Mouse (Mus musculus) forebrain, embryonic 13.5 days (tissue): ENCODE measurements at regions not wholly inside any gene's neighbourhood (a gene's known extent, or its start where the extent isn't known, plus 50 kb on each side); places are given as distances from the start of the nearest gene placed in this dataset.

Experiments
- ATAC-seq: fragments of 200-750 bp; cut with Nextera tagmentation; 2 replicates; pipeline ENCODE4 v1.8.0; 2017
- H3K27ac ChIP-seq: fragments of 300-500 bp; sonication (generic); 2 replicates; pipeline ENCODE4 v1.5.1; 2015; ENCODE audit warnings: inconsistent platforms, mild to moderate bottlenecking, moderate library complexity
- H3K27me3 ChIP-seq: fragments of 300-500 bp; sonication (generic); 2 replicates; pipeline ENCODE4 v1.6.1; 2015; ENCODE audit warnings: mild to moderate bottlenecking, inconsistent platforms
- H3K36me3 ChIP-seq: fragments of 300-500 bp; sonication (generic); 2 replicates; pipeline ENCODE4 v1.6.1; 2015; ENCODE audit warnings: mild to moderate bottlenecking, inconsistent platforms; ENCODE audit not compliant: poor library complexity, severe bottlenecking
- H3K4me1 ChIP-seq: fragments of 300-500 bp; sonication (generic); 2 replicates; pipeline ENCODE4 v1.6.1; 2015; ENCODE audit warnings: inconsistent platforms
- H3K4me2 ChIP-seq: fragments of 300-500 bp; sonication (generic); 2 replicates; pipeline ENCODE4 v1.6.1; 2015; ENCODE audit warnings: inconsistent platforms, mild to moderate bottlenecking, moderate library complexity
- H3K4me3 ChIP-seq: fragments of 300-500 bp; sonication (generic); 2 replicates; pipeline ENCODE4 v1.5.1; 2015; ENCODE audit warnings: mild to moderate bottlenecking, inconsistent platforms
- H3K9ac ChIP-seq: fragments of 300-500 bp; sonication (generic); 2 replicates; pipeline ENCODE4 v1.6.1; 2015; ENCODE audit warnings: mild to moderate bottlenecking, inconsistent platforms
- H3K9me3 ChIP-seq: fragments of 300-500 bp; sonication (generic); replicated peaks from 2 replicates; pipeline ENCODE4 v1.6.1; 2016; ENCODE audit warnings: inconsistent platforms
- WGBS: fragments of 180-500 bp; shearing (Covaris S2); methylation state at CpG from one replicate; pipeline ENCODE4 v1.1.7; 2015; 5-methylcytosine and 5-hydroxymethylcytosine counted together

DNA sequence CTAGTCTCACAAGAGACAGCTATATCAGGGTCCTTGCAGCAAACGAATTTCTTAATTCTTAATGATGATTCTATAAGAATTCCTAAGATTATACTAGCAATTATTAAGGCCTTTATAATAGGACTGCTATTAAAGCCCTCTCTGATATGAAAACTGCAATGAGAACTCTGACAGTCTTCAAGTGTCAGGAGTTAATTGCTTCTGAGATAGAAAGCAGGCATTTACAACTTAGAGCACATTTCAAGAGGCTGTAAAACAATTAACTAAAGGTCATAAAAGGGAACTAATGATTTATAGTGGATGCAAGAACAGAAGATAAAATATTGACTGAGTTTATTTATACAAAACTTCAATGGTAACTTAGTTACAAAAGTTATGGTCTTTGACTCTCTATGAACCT is 84.9 kb upstream of the Phlpp1 start:
- WGBS, result 66% methylated on average over 1 of the region's 1 CpGs
- no peaks in the 10 kb centered on the region for H3K9me3 ChIP-seq
- ATAC-seq, result no peak
- no peak overlapping the region for H3K4me2 ChIP-seq
- H3K27ac ChIP-seq, result no peak overlapping the region
- H3K4me3 ChIP-seq, result no peak overlapping the region
- H3K27me3 ChIP-seq, result no peaks in the 10 kb centered on the region
- no peaks in the 10 kb centered on the region for H3K4me1 ChIP-seq
- no peak overlapping the region for H3K9ac ChIP-seq
- no peaks in the 10 kb centered on the region for H3K36me3 ChIP-seq

- no peaks in the 10 kb centered on the region for H3K9me3 ChIP-seq
- H3K27me3 ChIP-seq, result no peaks in the 10 kb centered on the region
- H3K27ac ChIP-seq, result no peak overlapping the region
- no peak overlapping the region for H3K4me2 ChIP-seq
- H3K4me3 ChIP-seq, result no peak overlapping the region
- no peaks in the 10 kb centered on the region for H3K36me3 ChIP-seq
- H3K4me1 ChIP-seq, result peaks cover 4% of the 10 kb centered on the region; the same call in 1 of the 2 replicates
- ATAC-seq, result no peak
- no peak overlapping the region for H3K9ac ChIP-seq
- WGBS, result 80% methylated on average over 3 of the region's 3 CpGs
Measured at GRCm38 (mm10) chr1:106092909-106093557, 78.5 kb upstream of the Phlpp1 start.

GRCm38 (mm10) chr1:106093813-106094212 is 77.7 kb upstream of the Phlpp1 start:
- no peak overlapping the region for H3K4me3 ChIP-seq
- WGBS, result 92% methylated on average over 4 of the region's 4 CpGs

GRCm38 (mm10) chr1:106096324-106096723 is 75.2 kb upstream of the Phlpp1 start:
- Histone ChIP-seq H3K4me2 (no peak overlapping the region), H3K36me3 (no peaks in the 10 kb centered on the region), H3K9ac (no peak overlapping the region), H3K27me3 (no peaks in the 10 kb centered on the region), H3K4me3 (no peak overlapping the region), H3K9me3 (no peaks in the 10 kb centered on the region), H3K27ac (no peak overlapping the region), H3K4me1 (peaks cover 4% of the 10 kb centered on the region; the same call in 1 of the 2 replicates)
- peak; percentile 75 for ATAC-seq
- 31% methylated on average over 4 of the region's 4 CpGs for WGBS

More at GRCm38 (mm10) chr1:106093813-106094212, 77.7 kb upstream of the Phlpp1 start:
- Histone ChIP-seq H3K27ac (no peak overlapping the region), H3K9me3 (no peaks in the 10 kb centered on the region), H3K9ac (no peak overlapping the region), H3K27me3 (no peaks in the 10 kb centered on the region), H3K4me1 (peaks cover 4% of the 10 kb centered on the region; the same call in 1 of the 2 replicates), H3K36me3 (no peaks in the 10 kb centered on the region), H3K4me2 (no peak overlapping the region)
- ATAC-seq, result no peak

GRCm38 (mm10) chr1:106097177-106097576 is 74.4 kb upstream of the Phlpp1 start:
- no peak overlapping the region for H3K4me2 ChIP-seq
- no peaks in the 10 kb centered on the region for H3K27me3 ChIP-seq
- H3K4me3 ChIP-seq, result no peak overlapping the region
- no peak overlapping the region for H3K9ac ChIP-seq
- H3K27ac ChIP-seq, result no peak overlapping the region
- no peak for ATAC-seq
- no peaks in the 10 kb centered on the region for H3K36me3 ChIP-seq
- peaks cover 4% of the 10 kb centered on the region; the same call in 1 of the 2 replicates for H3K4me1 ChIP-seq
- 92% methylated on average over 4 of the region's 4 CpGs for WGBS
- no peaks in the 10 kb centered on the region for H3K9me3 ChIP-seq

GRCm38 (mm10) chr1:106100611-106101010 is 70.9 kb upstream of the Phlpp1 start:
- 91% methylated on average over 3 of the region's 3 CpGs for WGBS
- H3K4me2 ChIP-seq, result no peak overlapping the region
- H3K27me3 ChIP-seq, result no peaks in the 10 kb centered on the region
- ATAC-seq, result no peak
- H3K9ac ChIP-seq, result no peak overlapping the region
- H3K4me3 ChIP-seq, result no peak overlapping the region
- H3K27ac ChIP-seq, result no peak overlapping the region
- no peaks in the 10 kb centered on the region for H3K9me3 ChIP-seq
- H3K4me1 ChIP-seq, result peaks cover 4% of the 10 kb centered on the region; the same call in 1 of the 2 replicates
- no peaks in the 10 kb centered on the region for H3K36me3 ChIP-seq

GRCm38 (mm10) chr1:106102537-106102936 is 69.0 kb upstream of the Phlpp1 start:
- ATAC-seq, result no peak
- Histone ChIP-seq H3K36me3 (no peaks in the 10 kb centered on the region), H3K27me3 (no peaks in the 10 kb centered on the region), H3K4me2 (no peak overlapping the region), H3K9me3 (no peaks in the 10 kb centered on the region), H3K4me3 (no peak overlapping the region), H3K27ac (no peak overlapping the region), H3K4me1 (no peaks in the 10 kb centered on the region), H3K9ac (no peak overlapping the region)
- WGBS, result 78% methylated on average over 5 of the region's 5 CpGs

- Histone ChIP-seq H3K4me3 (no peak overlapping the region), H3K27ac (no peak overlapping the region), H3K27me3 (no peaks in the 10 kb centered on the region), H3K4me2 (no peak overlapping the region), H3K9me3 (no peaks in the 10 kb centered on the region), H3K4me1 (no peaks in the 10 kb centered on the region), H3K9ac (no peak overlapping the region), H3K36me3 (no peaks in the 10 kb centered on the region)
- 80% methylated on average over 5 of the region's 5 CpGs for WGBS
- no peak for ATAC-seq
Measured at GRCm38 (mm10) chr1:106109081-106109480, 62.5 kb upstream of the Phlpp1 start.
